Mouse (Mus musculus): ENCODE results near the gene Usp38. TPM values are rescaled to one million over a fixed set of nuclear protein-coding genes. Genes with fewer than 3 reads are reported as not detected.
A peak's percentile ranks its signal among the peaks of the same experiment; 100 is the strongest.

The Usp38 gene
- polyA plus RNA-seq, 1 experiment from 2014 or later = 14.4 TPM

GRCm38 (mm10) chr8:80948405-80949183, 66.1 kb downstream of the Usp38 start:
- H3K79me2 ChIP-seq (ENCODE audit: inconsistent target) = no peaks in the 10 kb centered on the region
- peak overlapping the region; percentile 86 for H3K27ac ChIP-seq
- H3K36me3 ChIP-seq (ENCODE audit: inconsistent target) = no peaks in the 10 kb centered on the region
- WGBS (ENCODE audit: missing documents) = 12% methylated on average over 7 of the region's 7 CpGs
- H3K4me3 ChIP-seq (ENCODE audit: inconsistent target) = peak overlapping the region; percentile 10; the same call in 1 of the 2 replicates

GRCm38 (mm10) chr8:80943742-80944141, 71.0 kb downstream of the Usp38 start:
- 10% methylated on average over 3 of the region's 3 CpGs for WGBS (ENCODE audit: missing documents)
- no peaks in the 10 kb centered on the region for H3K79me2 ChIP-seq (ENCODE audit: inconsistent target)
- H3K27ac ChIP-seq = no peak overlapping the region
- H3K4me3 ChIP-seq (ENCODE audit: inconsistent target) = no peak overlapping the region
- no peaks in the 10 kb centered on the region for H3K36me3 ChIP-seq (ENCODE audit: inconsistent target)

- Histone ChIP-seq H3K4me3 (ENCODE audit: inconsistent target) (no peak overlapping the region), H3K27ac (no peak overlapping the region), H3K79me2 (ENCODE audit: inconsistent target) (no peaks in the 10 kb centered on the region), H3K36me3 (ENCODE audit: inconsistent target) (no peaks in the 10 kb centered on the region)
- 86% methylated on average over 3 of the region's 3 CpGs for WGBS (ENCODE audit: missing documents)
These were observed 73.1 kb downstream of the Usp38 start for GRCm38 (mm10) chr8:80941621-80942020.

GRCm38 (mm10) chr8:80937814-80938650, 76.7 kb downstream of the Usp38 start:
- no peaks in the 10 kb centered on the region for H3K79me2 ChIP-seq (ENCODE audit: inconsistent target)
- H3K4me3 ChIP-seq (ENCODE audit: inconsistent target) = no peak overlapping the region
- H3K27ac ChIP-seq = no peak overlapping the region
- H3K36me3 ChIP-seq (ENCODE audit: inconsistent target) = no peaks in the 10 kb centered on the region
- WGBS (ENCODE audit: missing documents) = 85% methylated on average over 15 of the region's 15 CpGs

Other genes with a start within 250 kb of the Usp38 start
- 7.5 to 14.8 TPM (median 14.4 TPM) in 3 replicates for gene Gab1, start 134.4 kb downstream of the Usp38 start, polyA plus RNA-seq (2018)